Mouse (Mus musculus) limb, embryonic 15.5 days (tissue): ENCODE data around the gene Ubxn10. TPM values are rescaled to one million over a fixed set of nuclear protein-coding genes. Genes with fewer than 3 reads are reported as not detected.

ENCODE experiments used
- ATAC-seq: fragments of 200-750 bp; cut with Nextera tagmentation; 2 replicates; pipeline ENCODE4 v1.8.0; 2017; ENCODE audit warnings: low read depth, moderate TSS enrichment; ENCODE audit not compliant: insufficient number of reproducible peaks, low FRiP score, low TSS enrichment
- H3K27ac ChIP-seq: fragments of 300-500 bp; sonication (generic); 2 replicates; pipeline ENCODE4 v1.5.1; 2015; ENCODE audit warnings: moderate library complexity, mild to moderate bottlenecking, inconsistent platforms
- H3K27me3 ChIP-seq: fragments of 300-500 bp; sonication (generic); 2 replicates; pipeline ENCODE4 v1.6.1; 2015; ENCODE audit warnings: inconsistent platforms
- H3K36me3 ChIP-seq: fragments of 300-500 bp; sonication (generic); 2 replicates; pipeline ENCODE4 v1.6.1; 2015; ENCODE audit warnings: inconsistent platforms
- H3K4me1 ChIP-seq: fragments of 300-500 bp; sonication (generic); 2 replicates; pipeline ENCODE4 v1.6.1; 2015; ENCODE audit warnings: inconsistent platforms
- H3K4me2 ChIP-seq: fragments of 300-500 bp; sonication (generic); 2 replicates; pipeline ENCODE4 v1.6.1; 2015; ENCODE audit warnings: mild to moderate bottlenecking, inconsistent platforms
- H3K4me3 ChIP-seq: fragments of 300-500 bp; sonication (generic); 2 replicates; pipeline ENCODE4 v1.5.1; 2015; ENCODE audit warnings: mild to moderate bottlenecking, inconsistent platforms
- H3K9ac ChIP-seq: fragments of 300-500 bp; sonication (generic); 2 replicates; pipeline ENCODE4 v1.6.1; 2015; ENCODE audit warnings: inconsistent platforms
- H3K9me3 ChIP-seq: fragments of 300-500 bp; sonication (generic); 2 replicates; pipeline ENCODE4 v1.6.1; 2016; ENCODE audit warnings: inconsistent platforms
- WGBS: fragments of 180-500 bp; shearing (Covaris S2); methylation state at CpG from one replicate; pipeline ENCODE4 v1.1.7; 2015; 5-methylcytosine and 5-hydroxymethylcytosine counted together
- polyA plus RNA-seq: library from polyadenylated mRNA; unstranded; fragments of >200 nt; fragmentation: Nextera tagmentation; extraction: Ambion mirVana; gene quantifications from 2 replicates; pipeline ENCODE4 v1.2.1, GENCODE M21; 2015

Gene Ubxn10
- polyA plus RNA-seq, 1 experiment from 2014 or later: 0.54 TPM

DNA sequence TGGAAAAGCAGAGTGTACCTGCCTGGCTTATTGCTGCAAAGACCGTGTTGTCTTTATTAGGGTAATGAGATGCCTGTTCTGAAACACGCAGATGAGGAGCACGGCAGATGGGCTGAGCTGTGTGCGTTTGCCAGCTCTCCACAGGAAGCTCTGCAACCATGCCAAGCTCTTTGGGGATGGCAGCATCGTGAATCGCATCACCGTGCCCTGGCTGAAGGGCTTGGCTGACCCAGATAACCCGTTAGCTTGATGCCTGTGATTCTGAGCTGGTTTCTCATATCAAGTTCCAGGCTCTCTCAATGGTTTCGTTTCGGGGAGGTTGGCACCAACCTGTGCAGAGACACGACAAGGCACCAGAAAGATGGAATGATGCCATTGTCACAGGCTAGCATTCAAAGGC, 26.3 kb downstream of the Ubxn10 start:
- Histone ChIP-seq H3K36me3 (no peaks in the 10 kb centered on the region), H3K27ac (no peak overlapping the region), H3K9ac (no peak overlapping the region), H3K4me3 (no peak overlapping the region), H3K4me2 (no peak overlapping the region), H3K27me3 (no peaks in the 10 kb centered on the region), H3K9me3 (no peaks in the 10 kb centered on the region), H3K4me1 (no peaks in the 10 kb centered on the region)
- no peak for ATAC-seq
- WGBS: 81% methylated on average over 11 of the region's 11 CpGs

DNA sequence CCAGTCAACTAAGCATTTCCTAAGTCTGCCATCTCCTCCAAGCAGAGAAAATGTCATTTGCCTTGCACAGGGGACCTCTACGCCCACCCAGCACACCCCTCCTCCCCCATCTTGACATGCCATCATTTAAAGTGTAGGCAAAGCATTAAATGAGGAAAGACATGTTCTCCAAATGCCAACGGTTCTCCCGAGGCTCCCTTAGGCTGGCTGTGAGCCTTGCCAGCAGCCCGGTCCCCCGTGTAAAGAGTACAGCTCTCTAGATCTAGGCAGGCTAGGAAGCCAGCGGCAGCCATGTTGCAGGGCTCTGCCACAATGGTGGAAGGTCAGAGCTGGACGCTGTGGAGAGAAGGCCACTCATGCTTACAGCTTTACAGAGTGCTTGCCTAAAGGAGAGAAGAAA, 27.0 kb downstream of the Ubxn10 start:
- H3K36me3 ChIP-seq: no peaks in the 10 kb centered on the region
- H3K27ac ChIP-seq: no peak overlapping the region
- no peaks in the 10 kb centered on the region for H3K27me3 ChIP-seq
- no peaks in the 10 kb centered on the region for H3K9me3 ChIP-seq
- WGBS: 76% methylated on average over 7 of the region's 7 CpGs
- H3K9ac ChIP-seq: no peak overlapping the region
- ATAC-seq: no peak
- no peak overlapping the region for H3K4me2 ChIP-seq
- H3K4me1 ChIP-seq: no peaks in the 10 kb centered on the region
- no peak overlapping the region for H3K4me3 ChIP-seq

DNA sequence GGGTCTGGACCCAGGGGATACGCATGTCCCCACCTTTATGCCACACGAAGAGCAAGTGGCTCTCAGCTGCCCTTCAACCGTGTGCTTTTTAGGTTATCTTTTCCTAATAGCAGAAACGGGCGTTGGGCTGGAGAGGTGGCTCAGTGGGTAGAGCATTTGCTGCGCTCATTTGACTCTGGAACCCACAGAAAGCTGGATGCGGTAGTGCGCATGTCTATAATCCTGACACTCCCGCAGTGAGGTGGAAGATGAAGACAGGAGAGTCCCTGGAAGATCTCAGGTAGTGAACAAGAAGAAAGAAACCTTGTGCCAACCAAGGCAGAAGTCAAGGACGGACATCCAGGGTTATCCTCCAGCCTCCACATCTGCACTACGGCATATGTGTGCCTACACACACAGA, 27.7 kb downstream of the Ubxn10 start:
- no peaks in the 10 kb centered on the region for H3K36me3 ChIP-seq
- H3K27ac ChIP-seq: no peak overlapping the region
- 88% methylated on average over 11 of the region's 11 CpGs for WGBS
- ATAC-seq: no peak
- no peak overlapping the region for H3K9ac ChIP-seq
- no peaks in the 10 kb centered on the region for H3K27me3 ChIP-seq
- H3K9me3 ChIP-seq: no peaks in the 10 kb centered on the region
- H3K4me3 ChIP-seq: no peak overlapping the region
- H3K4me1 ChIP-seq: no peaks in the 10 kb centered on the region
- H3K4me2 ChIP-seq: no peak overlapping the region

DNA sequence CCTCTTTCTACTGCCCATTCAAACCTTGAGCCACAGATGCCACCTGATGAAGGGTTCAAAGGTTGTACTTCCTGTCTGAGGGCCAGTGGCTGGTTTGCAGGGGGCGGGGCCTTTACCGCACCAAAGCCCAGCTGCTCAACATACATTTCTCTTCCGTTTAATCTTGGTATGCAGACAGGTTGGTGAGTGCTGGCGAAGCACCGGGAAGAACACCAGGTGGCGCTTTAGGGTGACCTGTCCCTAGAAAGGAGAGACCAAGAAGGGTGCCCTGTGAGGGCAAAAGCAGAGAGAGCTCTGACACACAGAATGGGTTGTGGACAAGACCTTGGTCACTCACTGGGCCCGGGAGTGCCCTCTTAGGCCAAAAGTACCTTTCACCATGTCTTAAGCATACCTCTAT, 28.3 kb downstream of the Ubxn10 start:
- Histone ChIP-seq H3K36me3 (no peaks in the 10 kb centered on the region), H3K4me1 (no peaks in the 10 kb centered on the region), H3K27ac (no peak overlapping the region), H3K9me3 (no peaks in the 10 kb centered on the region), H3K4me2 (no peak overlapping the region), H3K9ac (no peak overlapping the region), H3K4me3 (no peak overlapping the region), H3K27me3 (no peaks in the 10 kb centered on the region)
- ATAC-seq: no peak
- 4% methylated on average over 7 of the region's 7 CpGs for WGBS

DNA sequence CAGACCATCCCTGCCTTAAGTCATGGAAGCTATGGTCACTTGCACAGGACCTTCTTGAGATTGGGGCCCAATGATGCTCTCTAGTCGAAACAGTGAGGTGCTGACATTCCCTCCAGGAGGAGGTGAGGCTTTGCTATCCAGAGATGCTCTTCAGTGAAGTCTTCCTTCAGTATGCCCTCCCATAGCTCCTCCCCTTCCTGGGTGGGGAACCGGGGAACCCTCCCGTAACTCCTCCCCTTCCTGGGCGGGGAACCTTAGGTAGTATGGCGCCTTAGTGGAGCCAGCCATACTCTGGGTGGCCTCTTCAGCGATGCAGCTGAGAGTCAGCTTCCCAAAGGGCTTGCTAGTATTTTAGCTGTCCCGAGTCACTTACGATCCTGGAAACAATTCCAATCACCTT, 30.3 kb downstream of the Ubxn10 start:
- Histone ChIP-seq H3K9me3 (no peaks in the 10 kb centered on the region), H3K36me3 (no peaks in the 10 kb centered on the region), H3K4me2 (no peak overlapping the region), H3K9ac (no peak overlapping the region), H3K27me3 (no peaks in the 10 kb centered on the region), H3K27ac (no peak overlapping the region), H3K4me3 (no peak overlapping the region), H3K4me1 (no peaks in the 10 kb centered on the region)
- WGBS: 91% methylated on average over 8 of the region's 8 CpGs
- no peak for ATAC-seq

DNA sequence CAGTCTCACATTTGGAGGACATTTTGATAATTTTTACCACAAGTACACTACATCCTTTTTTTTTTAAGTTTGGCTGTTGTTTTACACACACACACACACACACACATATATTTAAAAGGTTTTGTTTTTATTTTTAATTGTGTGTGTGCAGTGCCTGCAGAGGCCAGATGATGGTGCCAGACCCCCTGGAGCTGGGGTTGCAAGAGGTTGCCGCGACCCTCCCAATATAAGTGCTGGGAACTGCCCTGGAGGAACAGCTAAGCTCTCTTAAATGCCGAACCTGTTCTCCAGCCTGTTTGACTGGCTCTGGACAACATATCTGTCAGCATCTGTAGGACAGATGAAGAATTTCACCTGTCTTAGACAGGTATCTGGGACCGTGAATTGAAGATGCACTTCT, 32.8 kb downstream of the Ubxn10 start:
- Histone ChIP-seq H3K4me3 (no peak overlapping the region), H3K9me3 (no peaks in the 10 kb centered on the region), H3K27me3 (0 out of 2 replicates have a peak, but pooled peaks cover 5% of the 10 kb centered on the region), H3K4me2 (no peak overlapping the region), H3K4me1 (no peaks in the 10 kb centered on the region), H3K36me3 (no peaks in the 10 kb centered on the region), H3K9ac (no peak overlapping the region), H3K27ac (no peak overlapping the region)
- 61% methylated on average over 4 of the region's 4 CpGs for WGBS
- no peak for ATAC-seq

DNA sequence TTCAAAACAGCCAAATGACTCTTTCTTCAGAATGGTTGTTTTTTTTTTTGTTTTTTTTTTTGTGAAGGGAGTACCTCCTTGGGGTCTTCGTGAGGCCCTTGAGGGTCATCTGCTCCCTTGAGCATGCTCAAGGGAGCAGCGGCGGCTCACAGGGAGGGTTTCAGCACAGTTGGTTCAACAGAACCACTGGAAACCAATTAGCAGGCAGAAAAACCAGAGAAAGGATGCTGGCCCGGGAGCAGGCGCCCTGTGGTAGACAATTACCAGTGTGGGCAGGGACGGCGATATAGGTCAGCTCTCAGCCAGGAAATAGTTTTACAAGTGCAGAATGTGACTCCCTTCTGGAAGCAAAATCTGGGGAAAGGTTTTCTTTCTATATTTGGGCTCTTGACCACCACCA, 33.4 kb downstream of the Ubxn10 start:
- no peaks in the 10 kb centered on the region for H3K36me3 ChIP-seq
- 0 out of 2 replicates have a peak, but pooled peaks cover 5% of the 10 kb centered on the region for H3K27me3 ChIP-seq
- H3K27ac ChIP-seq: no peak overlapping the region
- H3K9me3 ChIP-seq: no peaks in the 10 kb centered on the region
- no peak overlapping the region for H3K4me2 ChIP-seq
- no peaks in the 10 kb centered on the region for H3K4me1 ChIP-seq
- ATAC-seq: no peak
- H3K9ac ChIP-seq: no peak overlapping the region
- 50% methylated on average over 7 of the region's 7 CpGs for WGBS
- no peak overlapping the region for H3K4me3 ChIP-seq

DNA sequence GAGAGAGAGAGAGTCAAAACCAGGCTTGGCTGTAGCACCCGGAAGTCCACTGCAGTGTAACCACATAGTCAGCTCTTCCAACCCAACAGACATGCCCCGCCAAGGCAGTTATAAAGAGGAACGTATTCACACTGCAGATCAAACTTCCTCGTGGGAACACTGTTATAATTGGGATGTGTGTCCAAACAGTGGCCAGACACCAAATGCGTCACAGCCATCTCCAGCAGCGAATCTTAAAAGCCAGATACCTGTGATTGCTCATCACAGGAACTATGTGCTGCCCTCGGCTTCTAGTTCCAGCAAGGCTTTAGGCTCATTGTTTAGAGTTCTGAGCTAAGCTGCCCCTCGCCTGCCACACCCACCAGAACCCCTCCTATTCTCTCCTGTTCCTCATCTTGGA, 34.4 kb downstream of the Ubxn10 start:
- Histone ChIP-seq H3K4me1 (no peaks in the 10 kb centered on the region), H3K9me3 (no peaks in the 10 kb centered on the region), H3K27me3 (0 out of 2 replicates have a peak, but pooled peaks cover 5% of the 10 kb centered on the region), H3K27ac (no peak overlapping the region), H3K4me3 (no peak overlapping the region), H3K9ac (no peak overlapping the region), H3K36me3 (no peaks in the 10 kb centered on the region), H3K4me2 (no peak overlapping the region)
- WGBS: 68% methylated on average over 8 of the region's 8 CpGs
- no peak for ATAC-seq

DNA sequence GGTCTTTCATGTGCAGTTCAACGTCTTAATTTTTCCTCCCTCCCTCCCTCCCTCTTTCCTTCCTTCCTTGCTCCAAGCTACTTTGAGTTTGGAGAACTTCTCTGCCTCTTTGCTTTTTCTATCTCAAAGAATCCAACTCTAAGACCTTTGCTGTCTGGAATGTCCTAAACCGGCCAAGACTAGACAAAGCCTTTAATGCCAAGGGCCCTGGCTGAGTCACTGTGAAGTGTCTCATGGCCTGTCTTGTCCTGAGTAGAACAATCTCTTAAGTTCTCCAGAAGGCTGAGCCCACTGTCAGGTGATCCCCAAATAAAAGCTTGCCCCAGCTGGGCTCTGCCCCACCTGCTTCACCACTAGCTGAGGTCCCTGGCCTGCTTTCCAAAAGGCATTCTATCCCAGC, 34.9 kb downstream of the Ubxn10 start:
- Histone ChIP-seq H3K4me2 (no peak overlapping the region), H3K27me3 (0 out of 2 replicates have a peak, but pooled peaks cover 8% of the 10 kb centered on the region), H3K9me3 (no peaks in the 10 kb centered on the region), H3K36me3 (no peaks in the 10 kb centered on the region), H3K4me3 (no peak overlapping the region), H3K27ac (no peak overlapping the region), H3K9ac (no peak overlapping the region), H3K4me1 (no peaks in the 10 kb centered on the region)
- no peak for ATAC-seq
- WGBS: 55% methylated on average over 2 of the region's 2 CpGs

DNA sequence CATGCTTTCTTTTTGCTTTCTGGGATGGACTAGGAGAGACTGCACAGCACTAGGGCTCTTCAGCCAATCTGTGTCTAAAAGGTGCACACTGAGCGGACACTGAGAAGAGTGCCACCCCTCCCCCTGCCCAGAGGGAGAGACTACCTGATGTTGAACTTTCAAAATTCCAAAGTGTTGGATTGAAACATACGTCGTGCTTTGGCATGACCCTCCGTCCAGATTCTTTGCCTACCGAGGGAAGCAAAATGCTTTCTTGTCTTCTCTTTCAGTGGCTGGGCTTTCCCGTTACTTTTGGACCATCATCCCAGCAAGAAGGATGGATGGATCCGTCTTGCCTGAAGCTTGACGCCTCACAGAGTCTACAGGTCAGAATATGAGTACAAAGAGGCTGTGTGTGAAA, 35.9 kb downstream of the Ubxn10 start:
- Histone ChIP-seq H3K9ac (no peak overlapping the region), H3K27ac (no peak overlapping the region), H3K27me3 (peaks cover 13% of the 10 kb centered on the region; the same call in 1 of the 2 replicates), H3K4me2 (no peak overlapping the region), H3K4me1 (no peaks in the 10 kb centered on the region), H3K4me3 (no peak overlapping the region), H3K9me3 (no peaks in the 10 kb centered on the region), H3K36me3 (no peaks in the 10 kb centered on the region)
- ATAC-seq: no peak
- 61% methylated on average over 8 of the region's 8 CpGs for WGBS

DNA sequence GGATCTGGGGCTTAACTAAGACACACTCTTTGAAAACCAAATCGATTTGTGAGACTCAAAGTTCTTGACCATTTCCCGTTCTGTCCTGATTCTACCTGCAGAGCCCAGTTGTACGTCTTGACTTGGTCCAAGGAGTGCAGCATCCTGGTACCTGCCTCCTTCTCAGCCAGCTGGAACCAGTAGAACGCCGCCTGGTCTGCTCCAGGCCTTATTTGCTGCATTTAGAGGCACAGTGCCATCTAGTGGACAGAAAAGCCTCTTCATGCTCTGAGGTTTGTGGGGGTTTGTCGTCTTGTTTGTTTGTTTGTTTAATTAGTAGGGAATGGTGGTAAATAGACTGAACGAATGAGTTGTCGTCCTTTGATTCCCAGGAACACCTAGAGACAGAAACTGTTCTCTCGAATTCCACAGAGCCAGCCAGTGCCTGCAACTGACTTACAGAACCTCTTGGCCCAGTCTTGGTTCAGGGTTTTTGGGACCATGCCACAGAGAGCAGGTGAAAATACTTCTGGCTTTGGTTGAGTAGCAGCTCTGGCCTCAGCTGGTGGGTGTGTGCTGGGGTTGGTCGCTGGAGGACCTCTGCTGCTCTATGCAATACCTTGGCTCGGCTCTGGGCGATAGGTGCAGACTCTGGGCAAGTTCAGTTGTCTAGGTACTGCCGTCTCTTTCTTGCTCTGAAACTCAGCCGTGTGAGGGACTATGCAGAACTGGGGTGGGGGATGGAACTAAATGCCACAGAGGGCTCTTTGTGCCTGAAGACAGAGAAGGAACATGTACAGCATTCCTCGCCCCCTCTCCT, 36.6 kb downstream of the Ubxn10 start:
- H3K4me3 ChIP-seq: no peak overlapping the region
- no peaks in the 10 kb centered on the region for H3K36me3 ChIP-seq
- no peak overlapping the region for H3K9ac ChIP-seq
- H3K27ac ChIP-seq: no peak overlapping the region
- no peaks in the 10 kb centered on the region for H3K4me1 ChIP-seq
- H3K9me3 ChIP-seq: no peaks in the 10 kb centered on the region
- 25% methylated on average over 15 of the region's 15 CpGs for WGBS
- H3K27me3 ChIP-seq: peaks cover 19% of the 10 kb centered on the region; the same call in 1 of the 2 replicates
- ATAC-seq: no peak
- no peak overlapping the region for H3K4me2 ChIP-seq

DNA sequence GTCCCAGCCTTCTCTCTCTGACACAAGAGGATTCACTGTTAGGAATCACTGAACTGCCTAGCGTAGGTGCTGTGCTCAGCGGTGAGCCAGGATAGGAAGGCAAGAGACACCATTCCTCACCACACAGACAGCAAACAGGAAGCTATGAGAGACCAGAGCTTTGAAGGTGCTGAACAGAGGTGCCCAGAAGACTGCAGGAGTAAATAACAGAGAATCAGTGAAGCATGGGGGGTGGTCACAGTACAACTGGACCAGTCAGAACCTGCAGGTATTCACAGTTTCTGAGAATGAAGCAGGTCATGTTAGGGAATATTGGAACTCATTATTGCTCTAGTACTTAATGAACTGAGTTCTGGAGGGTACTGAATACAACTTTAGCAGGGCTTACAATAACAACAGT, 38.7 kb downstream of the Ubxn10 start:
- Histone ChIP-seq H3K9ac (no peak overlapping the region), H3K4me3 (no peak overlapping the region), H3K27ac (no peak overlapping the region), H3K9me3 (no peaks in the 10 kb centered on the region), H3K4me2 (no peak overlapping the region), H3K4me1 (no peaks in the 10 kb centered on the region), H3K36me3 (no peaks in the 10 kb centered on the region), H3K27me3 (peaks cover 29% of the 10 kb centered on the region)
- 58% methylated on average over 2 of the region's 2 CpGs for WGBS
- no peak for ATAC-seq
